Mouse (Mus musculus) hindbrain, postnatal 0 days (tissue): ENCODE measurements around the gene Dhps. TPM values are rescaled to one million over a fixed set of nuclear protein-coding genes. Genes with fewer than 3 reads are reported as not detected.

Experiments used
- ATAC-seq: fragments of 200-750 bp; cut with Nextera tagmentation; 2 replicates; pipeline ENCODE4 v1.8.0; 2017; ENCODE audit warnings: mild to moderate bottlenecking, moderate TSS enrichment, moderate library complexity
- DNase-seq: peaks from one replicate; pipeline ENCODE4 v3.0.0-alpha.2; 2015; ENCODE audit warnings: low spot score
- H3K27ac ChIP-seq: fragments of 300-500 bp; sonication (generic); 2 replicates; pipeline ENCODE4 v1.5.1; 2014; ENCODE audit warnings: mild to moderate bottlenecking
- H3K27me3 ChIP-seq: fragments of 300-500 bp; sonication (generic); 2 replicates; pipeline ENCODE4 v1.6.1; 2014; ENCODE audit warnings: low read length, mixed read lengths; ENCODE audit not compliant: insufficient read depth
- H3K36me3 ChIP-seq: fragments of 300-500 bp; sonication (generic); 2 replicates; pipeline ENCODE4 v1.6.1; 2014; ENCODE audit warnings: low read length, mixed read lengths; ENCODE audit not compliant: insufficient read depth
- H3K4me1 ChIP-seq: fragments of 300-500 bp; sonication (generic); 2 replicates; pipeline ENCODE4 v1.6.1; 2014; ENCODE audit warnings: antibody characterized with exemption, low read length, mixed read lengths; ENCODE audit not compliant: insufficient read depth
- H3K4me2 ChIP-seq: fragments of 300-500 bp; sonication (generic); 2 replicates; pipeline ENCODE4 v1.6.1; 2014; ENCODE audit warnings: low read depth, mild to moderate bottlenecking, low read length, moderate library complexity, mixed read lengths
- H3K4me3 ChIP-seq: fragments of 300-500 bp; sonication (generic); 2 replicates; pipeline ENCODE4 v1.5.1; 2014; ENCODE audit warnings: low read length
- H3K9ac ChIP-seq: fragments of 300-500 bp; sonication (generic); replicated peaks from 2 replicates; pipeline ENCODE4 v1.6.1; 2014; ENCODE audit warnings: mild to moderate bottlenecking, low read length, moderate library complexity, mixed read lengths
- H3K9me3 ChIP-seq: fragments of 300-500 bp; sonication (generic); 2 replicates; pipeline ENCODE4 v1.6.1; 2016; ENCODE audit warnings: low read length, mixed read lengths
- CTCF ChIP-seq: IDR thresholded peaks from 2 replicates; pipeline ENCODE4 v1.5.1; 2016; ENCODE audit warnings: antibody characterized with exemption, control low read depth, low read depth
- WGBS: fragments of 180-500 bp; shearing (Covaris S2); extraction: QIAGEN DNeasy Blood & Tissue Kit; methylation state at CpG from one replicate; pipeline ENCODE4 v1.1.7; 2014; 5-methylcytosine and 5-hydroxymethylcytosine counted together
- polyA plus RNA-seq: library from polyadenylated mRNA; unstranded; fragments of >200 nt; fragmentation: Nextera tagmentation; extraction: Ambion mirVana; gene quantifications from 2 replicates; pipeline ENCODE4 v1.2.1, GENCODE M21; 2015
- total RNA-seq: library from RNA; depleted of rRNA; stranded (reverse); fragments of >200 nt; gene quantifications from 2 replicates; pipeline ENCODE4 v1.2.3, GENCODE M21; 2014

Dhps gene
- total and polyA plus RNA-seq, 2 experiments from 2014 or later: 103 to 118 TPM

DNA sequence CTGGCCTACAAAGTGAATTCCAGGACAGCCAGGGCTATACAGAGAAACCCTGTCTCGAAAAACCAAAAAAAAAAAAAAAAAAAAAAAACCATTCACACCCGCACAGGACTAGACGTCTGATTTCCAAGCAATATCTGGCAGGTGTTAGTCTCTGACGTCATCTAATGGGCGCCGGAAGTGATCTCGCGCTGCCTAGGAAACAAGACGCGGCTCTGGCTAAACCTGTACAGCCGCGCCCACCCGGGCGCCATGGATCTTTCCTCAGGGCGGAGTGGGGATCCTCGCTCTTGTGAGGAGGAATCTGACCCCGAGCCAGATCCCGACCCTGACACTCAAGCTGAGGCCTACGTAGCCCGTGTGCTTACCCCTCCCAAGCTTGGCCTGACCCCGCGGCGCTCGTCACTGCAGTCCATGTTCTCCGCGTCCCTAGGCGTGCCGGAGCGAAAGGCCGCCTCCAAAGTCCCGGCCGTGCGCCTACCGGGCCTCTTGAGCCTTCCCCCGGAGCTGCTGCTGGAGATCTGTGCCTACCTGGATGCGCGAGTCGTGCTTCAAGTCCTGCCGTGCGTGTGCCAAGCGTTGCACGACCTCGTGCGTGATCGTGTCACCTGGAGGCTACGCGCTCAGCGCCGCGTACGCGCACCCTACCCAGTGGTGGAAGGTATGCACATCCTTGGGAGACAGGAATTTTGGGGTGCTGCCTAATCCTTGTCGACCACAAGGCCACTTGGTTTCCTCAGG, 11.5 kb upstream of the Dhps start, which contains the start of gene Fbxw9:
Fbxw9 (plus strand) TSS at position 177 of the 738 bp plus-strand sequence.
- Histone ChIP-seq H3K4me3 (peak within 1 kb of the TSS; percentile 96), H3K9me3 (no peaks in the 10 kb centered on the region), H3K27me3 (no peaks in the 10 kb centered on the region), H3K4me1 (peaks cover 11% of the 10 kb centered on the region), H3K36me3 (peaks cover 12% of the 10 kb centered on the region), H3K9ac (peak within 1 kb of the TSS; percentile 81), H3K27ac (peak within 1 kb of the TSS; percentile 81), H3K4me2 (peak within 1 kb of the TSS; percentile 95)
- peak; percentile 97 for DNase-seq
- peak; percentile 24; the same call in 1 of the 2 replicates for TF ChIP-seq CTCF
- ATAC-seq: peak; percentile 96
- under 1% methylated on average over 52 of the region's 53 CpGs for WGBS

DNA sequence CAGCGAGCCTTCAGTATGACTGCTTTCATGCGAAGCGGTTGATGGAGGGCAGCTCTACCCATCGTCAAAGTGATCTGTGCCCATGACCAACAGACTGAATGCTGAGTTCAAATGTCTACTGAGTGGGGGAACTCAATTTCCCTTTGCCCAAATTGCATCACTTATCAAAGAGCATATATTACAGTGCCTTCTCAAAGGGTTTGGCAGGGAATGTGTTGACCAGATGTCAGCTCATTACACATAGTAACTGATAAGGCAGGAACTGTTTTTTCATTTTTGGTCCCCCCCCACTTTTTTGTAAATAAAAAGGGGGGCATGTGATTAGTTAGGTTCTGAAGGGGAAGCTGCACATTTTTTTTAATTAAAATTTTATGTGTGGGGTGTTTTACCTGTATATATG, 9.0 kb upstream of the Dhps start:
- H3K27ac ChIP-seq: no peak overlapping the region
- DNase-seq: no peak
- ATAC-seq: no peak
- WGBS: 95% methylated on average over 4 of the region's 4 CpGs
- H3K4me2 ChIP-seq: no peak overlapping the region
- no peaks in the 10 kb centered on the region for H3K9me3 ChIP-seq
- H3K4me3 ChIP-seq: no peak overlapping the region
- no peak overlapping the region for H3K9ac ChIP-seq
- no peaks in the 10 kb centered on the region for H3K27me3 ChIP-seq
- H3K4me1 ChIP-seq: peaks cover 11% of the 10 kb centered on the region
- H3K36me3 ChIP-seq: peaks cover 21% of the 10 kb centered on the region; the same call in 1 of the 2 replicates
- TF ChIP-seq CTCF: no peak

DNA sequence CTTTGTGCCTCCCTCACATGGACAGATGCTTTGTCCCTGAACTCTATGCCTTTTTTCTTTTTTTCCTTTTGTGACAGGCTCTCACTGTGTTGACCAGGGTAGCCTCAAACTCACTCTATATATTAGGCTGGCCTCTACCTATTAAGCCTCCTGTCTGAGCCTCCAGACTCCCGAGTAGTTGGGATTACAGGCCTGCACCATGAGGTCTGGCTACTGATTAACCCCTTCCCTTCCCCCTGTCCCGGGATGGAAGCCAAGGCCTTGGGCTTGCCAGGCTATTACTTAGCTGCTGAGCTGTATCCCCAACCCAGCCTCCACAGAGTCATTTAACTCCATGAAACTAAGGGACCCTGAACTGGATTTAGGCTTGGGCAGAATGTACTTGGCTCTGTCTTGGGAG, 6.3 kb upstream of the Dhps start:
- Histone ChIP-seq H3K4me1 (peaks cover 11% of the 10 kb centered on the region), H3K9me3 (no peaks in the 10 kb centered on the region), H3K4me3 (no peak overlapping the region), H3K27ac (no peak overlapping the region), H3K9ac (no peak overlapping the region), H3K4me2 (no peak overlapping the region), H3K27me3 (no peaks in the 10 kb centered on the region), H3K36me3 (peaks cover 21% of the 10 kb centered on the region; the same call in 1 of the 2 replicates)
- TF ChIP-seq CTCF: no peak
- ATAC-seq: no peak
- DNase-seq: no peak
- WGBS: 34% methylated on average over 2 of the region's 2 CpGs

DNA sequence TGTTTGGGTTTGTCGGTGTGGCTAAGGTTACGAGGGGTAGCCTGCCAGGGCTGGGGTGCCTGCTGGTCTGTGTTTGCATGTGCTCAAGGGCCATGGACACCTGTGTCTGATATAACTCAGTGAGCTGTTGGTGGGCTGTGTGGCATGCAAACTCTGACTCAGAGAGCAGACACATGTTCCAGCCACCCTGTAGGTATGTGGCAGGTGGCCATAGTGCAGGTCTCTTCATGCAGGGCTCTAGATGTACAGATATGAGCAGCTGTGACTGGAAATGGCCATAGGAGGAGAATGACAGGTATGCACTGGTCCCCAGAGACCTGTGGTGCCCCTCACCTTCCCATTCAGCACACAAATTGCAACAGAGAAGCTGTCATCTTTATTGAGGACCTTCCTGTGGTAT, 4.4 kb upstream of the Dhps start:
- Histone ChIP-seq H3K4me1 (0 out of 2 replicates have a peak, but pooled peaks cover under 1% of the 10 kb centered on the region), H3K27me3 (no peaks in the 10 kb centered on the region), H3K27ac (no peak overlapping the region), H3K4me3 (no peak overlapping the region), H3K36me3 (peaks cover 21% of the 10 kb centered on the region; the same call in 1 of the 2 replicates), H3K9ac (no peak overlapping the region), H3K4me2 (no peak overlapping the region), H3K9me3 (no peaks in the 10 kb centered on the region)
- DNase-seq (no peak), ATAC-seq (no peak)
- TF ChIP-seq CTCF: no peak
- 87% methylated on average over 2 of the region's 2 CpGs for WGBS

GRCm38 (mm10) chr8:85067982-85068381, 3.6 kb upstream of the Dhps start, which contains the start of gene Gm5741:
Gene Gm5741, minus strand, starts transcription at chr8:85067982.
- no peak within 1 kb of the TSS for H3K9ac ChIP-seq
- TF ChIP-seq CTCF: no peak
- H3K36me3 ChIP-seq: peaks cover 21% of the 10 kb centered on the region; the same call in 1 of the 2 replicates

GRCm38 (mm10) chr8:85071041-85071440, 516 bp upstream of the Dhps start:
- Histone ChIP-seq H3K4me3 (peak overlapping the region; percentile 91), H3K9ac (peak overlapping the region; percentile 88; the same call in 1 of the 2 replicates), H3K36me3 (peaks cover 37% of the 10 kb centered on the region), H3K27me3 (no peaks in the 10 kb centered on the region), H3K4me1 (0 out of 2 replicates have a peak, but pooled peaks cover 6% of the 10 kb centered on the region), H3K9me3 (no peaks in the 10 kb centered on the region), H3K4me2 (peak overlapping the region; percentile 85), H3K27ac (peak overlapping the region; percentile 94)
- WGBS: 84% methylated on average over 5 of the region's 5 CpGs
- TF ChIP-seq CTCF: no peak
- no peak for DNase-seq
- ATAC-seq: no peak

More at GRCm38 (mm10) chr8:85067982-85068381, 3.6 kb upstream of the Dhps start, which contains the start of gene Gm5741:
- 0 out of 2 replicates have a peak, but pooled peaks cover 6% of the 10 kb centered on the region for H3K4me1 ChIP-seq
- H3K9me3 ChIP-seq: no peaks in the 10 kb centered on the region
- H3K4me2 ChIP-seq: no peak within 1 kb of the TSS
- H3K4me3 ChIP-seq: no peak within 1 kb of the TSS
- no peak for ATAC-seq
- H3K27me3 ChIP-seq: no peaks in the 10 kb centered on the region
- no peak within 1 kb of the TSS for H3K27ac ChIP-seq
- DNase-seq: no peak

- Histone ChIP-seq H3K27me3 (no peaks in the 10 kb centered on the region), H3K36me3 (peaks cover 26% of the 10 kb centered on the region), H3K4me1 (0 out of 2 replicates have a peak, but pooled peaks cover 6% of the 10 kb centered on the region), H3K27ac (peak overlapping the region; percentile 94), H3K9ac (peak overlapping the region; percentile 88), H3K9me3 (no peaks in the 10 kb centered on the region), H3K4me2 (peak overlapping the region; percentile 85), H3K4me3 (peak overlapping the region; percentile 91)
- TF ChIP-seq CTCF: no peak
- DNase-seq: no peak
- 38% methylated on average over 9 of the region's 9 CpGs for WGBS
- no peak for ATAC-seq
These were observed 890 bp downstream of the Dhps start for GRCm38 (mm10) chr8:85072364-85072929.
